Mouse (Mus musculus): ENCODE data around the gene Wdr4. TPM values are rescaled to one million over a fixed set of nuclear protein-coding genes. Genes with fewer than 3 reads are reported as not detected.

The Wdr4 gene
- polyA plus RNA-seq, 1 experiment from 2014 or later: 15.6 TPM

- H3K4me3 ChIP-seq (ENCODE audit: low read depth, low read length): no peak overlapping the region
- H3K27me3 ChIP-seq (ENCODE audit: control insufficient read depth, insufficient read depth, low read length): no peaks in the 10 kb centered on the region
- 36% methylated on average over 8 of the region's 8 CpGs for WGBS
- H3K9me3 ChIP-seq (ENCODE audit: control insufficient read depth, low read length): no peaks in the 10 kb centered on the region
- ATAC-seq (ENCODE audit: low FRiP score, low TSS enrichment) (no peak), DNase-seq (ENCODE audit: low spot score) (no peak)
- no peak overlapping the region for H3K4me2 ChIP-seq (replicated peaks; ENCODE audit: low read depth)
- H3K4me1 ChIP-seq (replicated peaks; ENCODE audit: control insufficient read depth, insufficient read depth): no peaks in the 10 kb centered on the region
- no peak overlapping the region for H3K27ac ChIP-seq (replicated peaks)
- TF ChIP-seq CTCF (IDR thresholded peaks at IDR 0.05; ENCODE audit: low read depth) (no peak), EP300 (optimal IDR thresholded peaks at IDR 0.05) (no peak)
- no peaks in the 10 kb centered on the region for H3K36me3 ChIP-seq (ENCODE audit: control insufficient read depth, insufficient read depth, low read length)
- no peak overlapping the region for H3K9ac ChIP-seq (ENCODE audit: low read length)
Measured at GRCm38 (mm10) chr17:31549389-31549788, 29.6 kb upstream of the Wdr4 start.

GRCm38 (mm10) chr17:31547974-31548373, 28.2 kb upstream of the Wdr4 start:
- Histone ChIP-seq H3K27me3 (ENCODE audit: control insufficient read depth, insufficient read depth, low read length) (no peaks in the 10 kb centered on the region), H3K9me3 (ENCODE audit: control insufficient read depth, low read length) (no peaks in the 10 kb centered on the region), H3K4me1 (replicated peaks; ENCODE audit: control insufficient read depth, insufficient read depth) (no peaks in the 10 kb centered on the region), H3K4me2 (replicated peaks; ENCODE audit: low read depth) (no peak overlapping the region), H3K9ac (ENCODE audit: low read length) (no peak overlapping the region), H3K36me3 (ENCODE audit: control insufficient read depth, insufficient read depth, low read length) (no peaks in the 10 kb centered on the region), H3K4me3 (ENCODE audit: low read depth, low read length) (no peak overlapping the region), H3K27ac (replicated peaks) (no peak overlapping the region)
- DNase-seq (ENCODE audit: low spot score) (no peak), ATAC-seq (ENCODE audit: low FRiP score, low TSS enrichment) (no peak)
- WGBS: 66% methylated on average over 3 of the region's 3 CpGs
- TF ChIP-seq CTCF (IDR thresholded peaks at IDR 0.05; ENCODE audit: low read depth): no peak
- TF ChIP-seq EP300 (optimal IDR thresholded peaks at IDR 0.05): no peak

- Histone ChIP-seq H3K4me2 (replicated peaks; ENCODE audit: low read depth) (no peak overlapping the region), H3K27ac (replicated peaks) (no peak overlapping the region), H3K27me3 (ENCODE audit: control insufficient read depth, insufficient read depth, low read length) (no peaks in the 10 kb centered on the region), H3K4me1 (replicated peaks; ENCODE audit: control insufficient read depth, insufficient read depth) (no peaks in the 10 kb centered on the region), H3K9ac (ENCODE audit: low read length) (no peak overlapping the region), H3K36me3 (ENCODE audit: control insufficient read depth, insufficient read depth, low read length) (no peaks in the 10 kb centered on the region), H3K9me3 (ENCODE audit: control insufficient read depth, low read length) (no peaks in the 10 kb centered on the region), H3K4me3 (ENCODE audit: low read depth, low read length) (no peak overlapping the region)
- ATAC-seq (ENCODE audit: low FRiP score, low TSS enrichment) (no peak), DNase-seq (ENCODE audit: low spot score) (no peak)
- TF ChIP-seq EP300 (optimal IDR thresholded peaks at IDR 0.05) (no peak), CTCF (IDR thresholded peaks at IDR 0.05; ENCODE audit: low read depth) (no peak)
- 66% methylated on average over 9 of the region's 9 CpGs for WGBS
Measured at GRCm38 (mm10) chr17:31546444-31547196, 26.8 kb upstream of the Wdr4 start.

GRCm38 (mm10) chr17:31543574-31543973, 23.8 kb upstream of the Wdr4 start:
- H3K27ac ChIP-seq (replicated peaks): no peak overlapping the region
- no peaks in the 10 kb centered on the region for H3K27me3 ChIP-seq (ENCODE audit: control insufficient read depth, insufficient read depth, low read length)
- TF ChIP-seq CTCF (IDR thresholded peaks at IDR 0.05; ENCODE audit: low read depth) (no peak), EP300 (optimal IDR thresholded peaks at IDR 0.05) (no peak)
- H3K4me3 ChIP-seq (ENCODE audit: low read depth, low read length): no peak overlapping the region
- H3K9ac ChIP-seq (ENCODE audit: low read length): no peak overlapping the region
- no peaks in the 10 kb centered on the region for H3K4me1 ChIP-seq (replicated peaks; ENCODE audit: control insufficient read depth, insufficient read depth)
- ATAC-seq (ENCODE audit: low FRiP score, low TSS enrichment) (0 out of 2 replicates have a peak, but pooled peaks have one; percentile 50), DNase-seq (ENCODE audit: low spot score) (no peak)
- no peaks in the 10 kb centered on the region for H3K9me3 ChIP-seq (ENCODE audit: control insufficient read depth, low read length)
- no peak overlapping the region for H3K4me2 ChIP-seq (replicated peaks; ENCODE audit: low read depth)
- no peaks in the 10 kb centered on the region for H3K36me3 ChIP-seq (ENCODE audit: control insufficient read depth, insufficient read depth, low read length)
- 11% methylated on average over 6 of the region's 6 CpGs for WGBS

- ATAC-seq (ENCODE audit: low FRiP score, low TSS enrichment) (no peak), DNase-seq (ENCODE audit: low spot score) (no peak)
- Histone ChIP-seq H3K9me3 (ENCODE audit: control insufficient read depth, low read length) (no peaks in the 10 kb centered on the region), H3K9ac (ENCODE audit: low read length) (0 out of 2 replicates have a peak overlapping the region, but pooled peaks have one; percentile 5), H3K4me3 (ENCODE audit: low read depth, low read length) (no peak overlapping the region), H3K4me2 (replicated peaks; ENCODE audit: low read depth) (no peak overlapping the region), H3K4me1 (replicated peaks; ENCODE audit: control insufficient read depth, insufficient read depth) (no peaks in the 10 kb centered on the region), H3K36me3 (ENCODE audit: control insufficient read depth, insufficient read depth, low read length) (no peaks in the 10 kb centered on the region), H3K27me3 (ENCODE audit: control insufficient read depth, insufficient read depth, low read length) (no peaks in the 10 kb centered on the region), H3K27ac (replicated peaks) (no peak overlapping the region)
- WGBS: 25% methylated on average over 6 of the region's 6 CpGs
- TF ChIP-seq CTCF (IDR thresholded peaks at IDR 0.05; ENCODE audit: low read depth) (no peak), EP300 (optimal IDR thresholded peaks at IDR 0.05) (no peak)
Measured at GRCm38 (mm10) chr17:31541460-31541831, 21.7 kb upstream of the Wdr4 start.

GRCm38 (mm10) chr17:31540809-31541459, 21.2 kb upstream of the Wdr4 start:
- Histone ChIP-seq H3K9ac (ENCODE audit: low read length) (no peak overlapping the region), H3K4me2 (replicated peaks; ENCODE audit: low read depth) (no peak overlapping the region), H3K4me1 (replicated peaks; ENCODE audit: control insufficient read depth, insufficient read depth) (no peaks in the 10 kb centered on the region; the same call in 1 of the 2 replicates), H3K36me3 (ENCODE audit: control insufficient read depth, insufficient read depth, low read length) (no peaks in the 10 kb centered on the region), H3K27ac (replicated peaks) (no peak overlapping the region), H3K27me3 (ENCODE audit: control insufficient read depth, insufficient read depth, low read length) (no peaks in the 10 kb centered on the region), H3K9me3 (ENCODE audit: control insufficient read depth, low read length) (no peaks in the 10 kb centered on the region), H3K4me3 (ENCODE audit: low read depth, low read length) (no peak overlapping the region)
- ATAC-seq (ENCODE audit: low FRiP score, low TSS enrichment) (no peak), DNase-seq (ENCODE audit: low spot score) (no peak)
- TF ChIP-seq CTCF (IDR thresholded peaks at IDR 0.05; ENCODE audit: low read depth): no peak
- TF ChIP-seq EP300 (optimal IDR thresholded peaks at IDR 0.05): no peak
- 53% methylated on average over 4 of the region's 4 CpGs for WGBS
